ENCODE assay signal across 8 mouse cellular contexts in genomic region chr15:100537913-100538312, GRCm38 (mm10). TPM values are rescaled to one million over a fixed set of nuclear protein-coding genes. Genes with fewer than 3 reads are reported as not detected.
DNase-seq lines count a peak whose midpoint lies in the region; ATAC-seq and TF ChIP-seq lines count a peak whose summit lies in the region.

No protein-coding gene starts in this region.

- no peak for ATAC-seq in heart, embryonic 11.5 days (replicated peaks; ENCODE audit: insufficient number of reproducible peaks, low FRiP score, low TSS enrichment)
- ATAC-seq in midbrain, postnatal 0 days (ENCODE audit: low FRiP score): no peak
- ATAC-seq in megakaryocyte progenitor cell, adult 5-6 weeks (replicated peaks; ENCODE audit: poor library complexity): peak; percentile 70; the same call in 1 of the 2 replicates
- no peak for ATAC-seq in neural tube, embryonic 15.5 days (ENCODE audit: low FRiP score)

- H3K9ac ChIP-seq in heart, embryonic 11.5 days (ENCODE audit: low read depth, low read length): no peak overlapping the region
- H3K9ac ChIP-seq in midbrain, postnatal 0 days (replicated peaks; ENCODE audit: low read length, poor library complexity, severe bottlenecking): no peak overlapping the region
- H3K9ac ChIP-seq in neural tube, embryonic 15.5 days (replicated peaks): no peak overlapping the region

- H3K36me3 ChIP-seq in heart, embryonic 11.5 days (ENCODE audit: control insufficient read depth, insufficient read depth, low read length): no peaks in the 10 kb centered on the region
- no peaks in the 10 kb centered on the region for H3K36me3 ChIP-seq in midbrain, postnatal 0 days (ENCODE audit: insufficient read depth, low read length)
- peaks cover 78% of the 10 kb centered on the region for H3K36me3 ChIP-seq in midbrain, embryonic 10.5 days
- peaks cover 23% of the 10 kb centered on the region; the same call in 1 of the 2 replicates for H3K36me3 ChIP-seq in neural tube, embryonic 15.5 days

- H3K4me2 ChIP-seq in heart, embryonic 11.5 days: no peak overlapping the region
- no peak overlapping the region for H3K4me2 ChIP-seq in midbrain, postnatal 0 days (ENCODE audit: low read depth, low read length, poor library complexity, severe bottlenecking)
- no peak overlapping the region for H3K4me2 ChIP-seq in neural tube, embryonic 15.5 days

- no peak overlapping the region for H3K4me3 ChIP-seq in heart, embryonic 11.5 days (ENCODE audit: low read depth, low read length)
- no peak overlapping the region for H3K4me3 ChIP-seq in midbrain, postnatal 0 days (ENCODE audit: low read depth, low read length)
- no peak overlapping the region for H3K4me3 ChIP-seq in midbrain, embryonic 10.5 days
- no peak overlapping the region for H3K4me3 ChIP-seq in cortical plate, adult 2 months (ENCODE audit: insufficient read depth, low read length)
- no peak overlapping the region for H3K4me3 ChIP-seq in neural tube, embryonic 15.5 days (replicated peaks)

- H3K4me1 ChIP-seq in heart, embryonic 11.5 days (ENCODE audit: control insufficient read depth, insufficient read depth, low read length): no peaks in the 10 kb centered on the region
- no peaks in the 10 kb centered on the region for H3K4me1 ChIP-seq in midbrain, postnatal 0 days (ENCODE audit: insufficient read depth, low read length)
- no peaks in the 10 kb centered on the region for H3K4me1 ChIP-seq in midbrain, embryonic 10.5 days
- peaks cover 2% of the 10 kb centered on the region for H3K4me1 ChIP-seq in cortical plate, adult 2 months (ENCODE audit: control insufficient read depth, insufficient read depth, low read length)
- no peaks in the 10 kb centered on the region for H3K4me1 ChIP-seq in neural tube, embryonic 15.5 days

- peak; percentile 70 for TF ChIP-seq CTCF in midbrain, postnatal 0 days (IDR thresholded peaks at IDR 0.05)
- peak; percentile 23; the same call in 1 of the 2 replicates for TF ChIP-seq CTCF in cortical plate, adult 2 months (IDR thresholded peaks at IDR 0.05; ENCODE audit: extremely low read depth, insufficient read depth, low read length)

- TF ChIP-seq POLR2A in cortical plate, adult 2 months (IDR thresholded peaks at IDR 0.05; ENCODE audit: extremely low read depth, insufficient read depth, low read length): no peak

- DNase-seq in heart, adult 18-20 months: peak; percentile 36 to 67
- DNase-seq in midbrain, postnatal 0 days (ENCODE audit: low spot score): peak; percentile 65
- DNase-seq in midbrain, embryonic 10.5 days (ENCODE audit: low spot score): no peak
- no peak for DNase-seq in spleen, adult 12 weeks (ENCODE audit: low spot score)

- WGBS in heart, embryonic 11.5 days (ENCODE audit: insufficient replicate concordance): 73% methylated on average over 6 of the region's 6 CpGs
- 89% methylated on average over 6 of the region's 6 CpGs for WGBS in midbrain, postnatal 0 days
- WGBS in midbrain, embryonic 10.5 days: 86% methylated on average over 6 of the region's 6 CpGs
- WGBS in neural tube, embryonic 15.5 days: 90% methylated on average over 6 of the region's 6 CpGs

- H3K9me3 ChIP-seq in heart, embryonic 11.5 days (replicated peaks; ENCODE audit: control insufficient read depth, low read length): no peaks in the 10 kb centered on the region
- H3K9me3 ChIP-seq in midbrain, postnatal 0 days (ENCODE audit: low read length): no peaks in the 10 kb centered on the region
- peaks cover 8% of the 10 kb centered on the region; the same call in 1 of the 2 replicates for H3K9me3 ChIP-seq in midbrain, embryonic 10.5 days (replicated peaks)
- no peaks in the 10 kb centered on the region for H3K9me3 ChIP-seq in neural tube, embryonic 15.5 days (replicated peaks)

- no peak overlapping the region for H3K27ac ChIP-seq in heart, embryonic 11.5 days (ENCODE audit: low read depth, low read length)
- H3K27ac ChIP-seq in midbrain, postnatal 0 days (ENCODE audit: low read depth, low read length): no peak overlapping the region
- no peak overlapping the region for H3K27ac ChIP-seq in midbrain, embryonic 10.5 days (replicated peaks)
- no peak overlapping the region for H3K27ac ChIP-seq in cortical plate, adult 2 months (ENCODE audit: insufficient read depth, low read length)
- no peak overlapping the region for H3K27ac ChIP-seq in neural tube, embryonic 15.5 days (replicated peaks)

- H3K27me3 ChIP-seq in heart, embryonic 11.5 days (ENCODE audit: control insufficient read depth, insufficient read depth, low read length): no peaks in the 10 kb centered on the region
- no peaks in the 10 kb centered on the region for H3K27me3 ChIP-seq in midbrain, postnatal 0 days (ENCODE audit: insufficient read depth, low read length)
- H3K27me3 ChIP-seq in midbrain, embryonic 10.5 days (ENCODE audit: low read depth, poor library complexity, severe bottlenecking): no peaks in the 10 kb centered on the region
- H3K27me3 ChIP-seq in neural tube, embryonic 15.5 days (replicated peaks): no peaks in the 10 kb centered on the region

RNA-seq across cellular contexts. Expression of gene Tfcp2, which starts 13.9 kb away (rescaled TPM):
- total RNA-seq in heart, adult 18-20 months (2021): 10 to 100 TPM; 11.3 to 14.7 TPM
- polyA plus RNA-seq in heart, embryonic 11.5 days (2014; fragmentation: Nextera tagmentation; extraction: Ambion mirVana): 15.4 and 18.9 TPM in 2 replicates
- total RNA-seq in midbrain, postnatal 0 days (2014; rRNA removed): 30.4 and 33.6 TPM in 2 replicates
- 33.0 and 36.7 TPM in 2 replicates for polyA plus RNA-seq in midbrain, postnatal 0 days (2015; fragmentation: Nextera tagmentation; extraction: Ambion mirVana)
- polyA plus RNA-seq in midbrain, embryonic 10.5 days (2016; fragmentation: Nextera tagmentation; extraction: Ambion mirVana): 34.5 and 39.5 TPM in 2 replicates
- polyA plus RNA-seq in cortical plate, adult 2 months (2012; rRNA removed): 20.2 and 22.6 TPM in 2 replicates
- total RNA-seq in megakaryocyte progenitor cell, adult 5-6 weeks (2015): 4.7 and 5.8 TPM in 2 replicates
- 6.0 and 9.2 TPM in 2 replicates for total RNA-seq in megakaryocyte progenitor cell, adult 5-6 weeks (2017)
- 32.4 and 34.8 TPM in 2 replicates for polyA plus RNA-seq in neural tube, embryonic 15.5 days (2015; fragmentation: Nextera tagmentation; extraction: Ambion mirVana)

RNA-seq across cellular contexts. Expression of gene Csrnp2, which starts 42.6 kb away (rescaled TPM):
- 1 to 10 TPM; 1.9 to 2.6 TPM for total RNA-seq in heart, adult 18-20 months (2021)
- 9.4 and 10.2 TPM in 2 replicates for polyA plus RNA-seq in heart, embryonic 11.5 days (2014; fragmentation: Nextera tagmentation; extraction: Ambion mirVana)
- 61.5 and 66.3 TPM in 2 replicates for total RNA-seq in midbrain, postnatal 0 days (2014; rRNA removed)
- polyA plus RNA-seq in midbrain, postnatal 0 days (2015; fragmentation: Nextera tagmentation; extraction: Ambion mirVana): 35.8 and 37.0 TPM in 2 replicates
- 16.7 and 22.0 TPM in 2 replicates for polyA plus RNA-seq in midbrain, embryonic 10.5 days (2016; fragmentation: Nextera tagmentation; extraction: Ambion mirVana)
- 24.4 and 24.7 TPM in 2 replicates for polyA plus RNA-seq in cortical plate, adult 2 months (2012; rRNA removed)
- total RNA-seq in megakaryocyte progenitor cell, adult 5-6 weeks (2015): 1.5 and 1.6 TPM in 2 replicates
- 1.7 and 2.7 TPM in 2 replicates for total RNA-seq in megakaryocyte progenitor cell, adult 5-6 weeks (2017)
- 34.1 and 37.9 TPM in 2 replicates for polyA plus RNA-seq in neural tube, embryonic 15.5 days (2015; fragmentation: Nextera tagmentation; extraction: Ambion mirVana)

Comparison
In these comparisons a context has a peak if more than half of its experiments do, and no peak if none do; other contexts are left out.
1. DNase-seq: peak in heart, adult 18-20 months (2 of 2) and midbrain, postnatal 0 days (single experiment); none in midbrain, embryonic 10.5 days (single experiment) and spleen, adult 12 weeks (single experiment).